Mouse (Mus musculus): ENCODE data around the gene Gm28827.
"Not testable (repeated sequence)": the region's sequence is repeated elsewhere in the genome, so short reads cannot be mapped to it uniquely, and the experiment has no call there.

The Gm28827 gene

DNA sequence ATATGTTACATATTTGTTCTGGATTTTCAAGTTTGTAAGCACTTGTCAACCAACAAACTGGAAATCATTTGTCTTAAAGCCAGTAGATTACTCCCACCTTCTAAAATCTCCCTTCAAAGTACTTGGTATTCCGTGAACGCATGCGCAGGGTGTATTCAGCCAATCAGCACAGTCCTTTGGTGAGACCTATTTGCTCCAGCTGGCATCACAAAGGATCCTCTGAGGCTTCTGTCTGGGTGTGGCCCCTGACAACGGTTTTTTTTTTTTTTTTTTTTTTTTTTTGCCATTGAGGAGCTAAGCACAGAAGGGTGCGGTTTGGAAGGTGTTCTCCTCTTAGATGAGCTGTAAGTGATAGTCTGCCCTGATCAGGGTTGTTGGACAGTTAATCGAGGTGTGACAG, at the start of gene Gm28827:
Gm28827 (plus strand) TSS at position 301 of the 400 bp plus-strand sequence.
- not testable (repeated sequence) for DNase-seq (ENCODE audit: low read depth, low spot score)
